Mouse (Mus musculus) cerebellum, adult 2 months (tissue): ENCODE data around the gene Adamts16.

Experiments
- CTCF ChIP-seq: fragments of 200-500 bp; IDR thresholded peaks from 2 replicates; pipeline ENCODE4 v1.5.1; 2011; ENCODE audit warnings: low read depth, mild to moderate bottlenecking, control low read depth, low read length, moderate library complexity, borderline replicate concordance; ENCODE audit not compliant: insufficient read depth
- POLR2A ChIP-seq: fragments of 200-500 bp; IDR thresholded peaks from 2 replicates; pipeline ENCODE4 v1.6.1; 2011; ENCODE audit warnings: low read length, control low read depth, borderline replicate concordance; ENCODE audit not compliant: insufficient read depth

DNA sequence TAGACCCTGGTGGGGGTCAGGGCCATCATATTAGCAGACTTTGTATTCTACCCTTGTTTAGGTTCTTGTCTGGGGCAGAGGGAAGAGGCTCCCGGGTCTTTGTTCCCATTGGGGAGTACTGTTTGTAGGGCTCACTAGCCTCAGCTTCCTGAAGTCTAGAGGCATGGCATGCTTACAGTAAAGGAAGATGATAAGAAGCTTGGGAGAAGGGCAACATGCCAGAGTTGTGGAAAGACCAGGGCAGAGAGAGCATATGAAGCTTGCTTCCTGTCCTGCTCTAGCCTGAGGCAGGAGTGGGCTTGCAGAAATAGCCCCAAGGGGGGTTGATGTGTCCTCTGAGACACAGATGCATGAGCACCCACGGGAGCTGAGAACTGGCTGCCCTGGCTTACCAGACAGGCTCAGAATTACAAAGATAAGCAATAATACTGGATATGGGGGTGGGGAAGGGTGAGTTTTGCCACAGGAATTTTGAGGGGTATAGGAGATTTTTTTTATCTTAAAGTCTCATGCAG is 117.4 kb downstream of the Adamts16 start:
- TF ChIP-seq CTCF (no peak), POLR2A (no peak)
